In the genomic region with DNA sequence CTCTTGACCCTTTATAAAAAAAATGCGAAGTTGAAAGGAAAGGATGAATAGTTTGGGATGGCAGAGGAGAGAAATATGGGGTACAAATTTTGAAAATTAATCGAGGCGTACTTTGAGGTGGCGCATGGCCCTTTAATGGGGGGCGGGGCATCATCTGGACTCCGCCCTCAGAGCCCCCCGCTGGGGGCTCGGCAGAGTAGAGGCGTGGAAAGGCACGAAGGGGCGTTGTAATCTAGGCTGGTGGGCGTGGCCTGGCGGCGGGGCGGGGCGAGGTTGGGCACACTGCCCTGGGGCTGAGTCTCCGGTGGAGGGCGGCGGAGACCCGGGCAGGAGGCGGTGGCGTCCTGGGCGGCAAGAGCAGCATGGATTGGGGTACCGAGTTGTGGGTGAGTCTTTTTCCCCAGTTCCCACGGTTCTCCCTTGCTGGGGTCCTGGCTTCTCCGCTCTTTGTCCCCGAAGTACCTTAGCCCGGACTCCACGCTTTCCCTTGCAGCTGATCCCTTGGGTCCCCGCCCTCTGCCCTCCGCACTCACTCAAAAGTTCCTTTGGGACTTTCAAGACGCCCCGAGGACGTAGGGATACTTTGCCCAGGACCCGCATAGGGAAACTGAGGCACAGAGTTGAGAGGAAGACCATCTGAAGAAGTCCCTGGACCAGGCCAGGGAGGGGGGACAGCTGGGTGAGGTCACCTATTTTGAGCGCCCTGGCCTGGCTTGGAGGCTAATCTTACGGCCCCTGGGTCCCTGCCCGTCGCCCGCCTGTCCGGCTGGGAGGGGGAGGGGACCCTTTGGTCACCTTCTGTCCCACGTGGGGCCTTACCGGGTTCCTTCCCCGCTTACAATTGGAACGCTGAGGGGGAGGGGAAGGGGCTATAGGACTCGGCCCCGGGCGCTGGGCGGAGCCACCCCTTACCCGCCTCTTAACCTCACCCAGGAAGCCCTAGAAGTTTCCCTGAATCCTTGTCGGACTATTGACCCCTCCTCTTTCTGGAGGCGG, we compare ENCODE assay signal across 8 mouse cellular contexts. TPM values are rescaled to one million over a fixed set of nuclear protein-coding genes. Genes with fewer than 3 reads are reported as not detected.
DNase-seq lines count a peak whose midpoint lies in the region; ATAC-seq and TF ChIP-seq lines count a peak whose summit lies in the region.

A gene (plus strand): TSS at position 270 of the 996 bp plus-strand sequence.

- intact Hi-C loops in gastrocnemius, adult 2 months (cut with DNase I), result loop anchor here (1.0 to 10.0 kb wide), 2 partner anchors 26 to 255 kb away; a partner anchor contains a TSS

- ATAC-seq in hindbrain, embryonic 16.5 days, result no peak; the same call in 1 of the 2 replicates

- peak; percentile 31; the same call in 1 of the 2 replicates for TF ChIP-seq CTCF in gastrocnemius, adult 2 months (IDR thresholded peaks at IDR 0.05)

- under 1% methylated on average over 43 of the region's 52 CpGs for WGBS in hindbrain, embryonic 16.5 days

- H3K27ac ChIP-seq in gastrocnemius, adult 2 months, result peak within 1 kb of the TSS; percentile 95
- H3K27ac ChIP-seq in hindbrain, embryonic 16.5 days (ENCODE audit: low read depth, low read length), result peak within 1 kb of the TSS; percentile 84

- H3K36me3 ChIP-seq in hindbrain, embryonic 16.5 days (ENCODE audit: control insufficient read depth, insufficient read depth, low read length), result peaks cover 2% of the 10 kb centered on the region; the same call in 1 of the 2 replicates

- H3K4me1 ChIP-seq in hindbrain, embryonic 16.5 days (ENCODE audit: control insufficient read depth, insufficient read depth, low read depth, low read length), result peaks cover 29% of the 10 kb centered on the region

- H3K4me3 ChIP-seq in gastrocnemius, adult 2 months, result peak within 1 kb of the TSS; percentile 83
- peak within 1 kb of the TSS; percentile 63 for H3K4me3 ChIP-seq in hindbrain, embryonic 16.5 days (ENCODE audit: low read length)

- DNase-seq in T-cell, adult 2 months (ENCODE audit: low spot score), result peak; percentile 92
- DNase-seq in cerebellum, postnatal 4 days (ENCODE audit: low spot score in 2 of 2), result peak; percentile 87 to 94
- peak; percentile 99 for DNase-seq in gastrocnemius, adult 2 months
- DNase-seq in left cerebral cortex, adult 11 months (ENCODE audit: low spot score), result peak; percentile 79
- peak; percentile 98 for DNase-seq in lung, postnatal 36 days
- peak; percentile 96 for DNase-seq in retina, embryonic 14.5 days (ENCODE audit: low spot score)
- peak; percentile 97 to 99 for DNase-seq in thymus, postnatal 36 days

- peak within 1 kb of the TSS; percentile 64 for H3K9ac ChIP-seq in hindbrain, embryonic 16.5 days (ENCODE audit: low read depth, low read length)

- no peaks in the 10 kb centered on the region for H3K9me3 ChIP-seq in hindbrain, embryonic 16.5 days (ENCODE audit: control insufficient read depth, low read length)

- H3K4me2 ChIP-seq in hindbrain, embryonic 16.5 days (ENCODE audit: low read length), result peak within 1 kb of the TSS; percentile 93

- H3K27me3 ChIP-seq in hindbrain, embryonic 16.5 days (replicated peaks; ENCODE audit: control insufficient read depth, insufficient read depth, low read length), result 0 out of 2 replicates have a peak, but pooled peaks cover 2% of the 10 kb centered on the region

RNA-seq across cellular contexts. Expression of the gene that starts here (rescaled TPM):
- 100 to 1,000 TPM; 170 to 176 TPM for total RNA-seq in gastrocnemius, adult 2 months (2021)
- polyA plus RNA-seq in hindbrain, embryonic 16.5 days (2015; fragmentation: Nextera tagmentation; extraction: Ambion mirVana), result 10.1 and 11.6 TPM in 2 replicates
